Mouse (Mus musculus): Measurements from ENCODE around the gene Ttc16.

The Ttc16 gene

DNA sequence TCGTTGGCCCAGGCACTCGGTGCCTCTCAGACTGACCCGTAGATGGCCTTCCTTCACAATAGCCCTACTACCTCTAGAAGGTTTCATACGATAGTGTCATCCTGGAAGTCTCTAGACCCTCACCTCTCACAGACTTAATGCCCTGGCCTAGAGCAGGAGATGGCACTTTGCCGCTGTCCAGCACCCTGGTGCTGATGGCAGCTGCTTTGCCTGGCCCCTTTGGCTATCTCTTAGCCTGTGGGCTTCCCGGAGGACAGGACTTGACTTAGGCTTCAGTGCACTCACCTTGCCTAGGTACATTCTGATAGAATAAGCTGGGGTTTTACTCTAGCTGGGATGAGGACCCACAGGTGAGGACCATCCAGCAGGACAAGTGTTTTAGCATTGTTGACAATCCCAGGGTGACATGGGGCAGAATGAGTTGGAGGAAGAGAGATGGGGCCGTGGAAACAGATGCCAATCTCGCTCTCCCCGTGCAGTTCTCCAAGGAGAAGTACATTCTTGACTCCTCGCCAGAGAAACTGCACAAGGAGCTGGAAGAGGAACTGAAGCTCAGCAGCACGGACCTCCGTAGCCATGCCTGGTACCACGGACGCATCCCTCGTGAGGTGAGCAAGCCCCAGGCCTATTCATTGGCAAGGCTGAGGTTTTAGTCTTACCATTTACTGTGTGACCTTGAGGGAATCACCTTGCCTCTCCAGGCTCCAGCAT lies 31.0 kb downstream of the Ttc16 start:
- in situ Hi-C loops (cut with MboI, MseI), result no loop called here

DNA sequence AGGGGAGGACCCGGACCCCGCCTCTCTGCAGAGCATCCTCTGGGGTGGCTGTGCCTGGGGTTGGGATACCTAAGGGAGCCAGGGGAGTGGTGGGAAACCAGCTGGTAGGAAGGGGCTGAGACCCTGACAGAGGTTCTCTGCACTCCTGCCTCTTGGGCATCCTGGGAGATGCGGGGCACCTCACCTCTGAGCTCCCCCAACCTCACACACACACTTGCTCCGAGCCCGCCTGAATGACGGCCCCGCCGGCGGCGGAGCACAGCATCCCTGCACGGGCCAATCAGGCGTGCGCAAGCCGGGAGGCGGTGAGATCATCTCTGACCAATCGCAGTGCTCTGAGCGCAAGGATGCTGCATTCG lies 33.3 kb downstream of the Ttc16 start:
- in situ Hi-C loops (cut with MboI, MseI), result no loop called here

DNA sequence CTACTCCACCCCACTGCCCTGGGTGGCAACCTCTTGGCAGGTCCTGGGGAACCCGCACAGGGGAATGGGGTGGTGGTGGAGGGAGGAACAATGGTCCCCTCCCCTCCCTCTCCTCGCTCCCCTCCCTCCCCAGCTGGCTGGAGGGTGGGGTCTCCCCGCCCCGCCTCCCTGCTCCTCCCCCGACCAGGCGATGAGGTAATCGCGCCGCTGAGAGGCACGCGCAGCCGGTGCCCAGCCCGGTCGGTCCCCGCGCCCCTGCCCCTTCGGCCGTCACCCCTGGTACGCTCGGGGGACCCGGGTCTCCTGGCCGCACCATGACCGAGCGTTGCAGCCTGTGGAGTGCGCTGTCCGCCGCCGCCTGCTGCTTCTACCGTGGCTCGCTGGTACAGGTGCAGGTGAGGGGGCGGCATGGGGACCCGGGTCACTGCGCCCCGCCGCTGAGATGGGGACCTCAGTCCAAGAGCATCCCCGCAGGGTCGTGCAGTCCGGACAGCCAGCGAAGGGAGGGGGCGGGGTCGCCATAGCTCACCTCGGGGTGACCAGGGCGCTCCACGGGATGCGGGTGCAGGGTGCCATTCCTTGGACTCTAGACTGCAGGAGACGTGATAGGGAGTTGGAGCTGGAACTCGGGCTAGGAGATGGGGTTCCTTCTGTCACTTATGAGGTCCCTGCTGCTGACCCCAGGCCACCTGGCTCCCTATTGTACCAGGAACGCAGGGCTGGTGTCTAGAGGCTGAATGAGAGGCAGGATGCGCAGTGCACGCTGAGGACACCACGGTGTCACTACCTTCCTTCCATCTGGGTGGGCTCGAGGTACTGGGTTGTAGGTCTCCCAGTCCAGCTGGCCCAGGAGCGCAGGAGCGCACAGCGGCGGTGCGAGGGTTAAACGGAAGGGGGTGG lies 33.9 kb downstream of the Ttc16 start:
- in situ Hi-C loops (cut with MboI, MseI), result no loop called here

DNA sequence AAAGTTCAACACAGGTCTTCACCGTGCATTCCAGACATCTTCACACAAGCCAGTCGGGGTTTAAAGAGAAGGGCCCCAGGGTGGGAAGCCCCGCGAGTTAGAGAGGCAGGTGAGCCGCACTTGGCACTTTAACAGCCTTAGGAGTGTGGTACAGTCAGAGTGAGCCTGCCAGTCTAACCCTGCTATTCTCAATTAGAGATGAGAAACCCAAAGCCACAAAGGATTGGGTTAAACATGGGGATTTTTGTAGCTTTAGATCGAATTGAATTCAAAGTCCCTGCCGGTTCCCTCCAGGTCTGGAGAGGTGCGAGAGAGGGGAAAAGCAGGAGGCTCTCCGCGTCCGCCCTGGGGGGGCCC lies 34.5 kb downstream of the Ttc16 start, which contains the start of gene 6330409D20Rik:
6330409D20Rik (minus strand) TSS at position 101 of the 357 bp plus-strand sequence.
- in situ Hi-C loops (cut with MboI, MseI), result no loop called here

- in situ Hi-C loops (cut with MboI, MseI), result no loop called here
These were observed 36.1 kb downstream of the Ttc16 start for GRCm38 (mm10) chr2:32739311-32739710.

- in situ Hi-C loops (cut with MboI, MseI), result no loop called here
These were observed 38.4 kb downstream of the Ttc16 start for GRCm38 (mm10) chr2:32737008-32737407.

- in situ Hi-C loops (cut with MboI, MseI), result no loop called here
These were observed 39.1 kb downstream of the Ttc16 start for GRCm38 (mm10) chr2:32736306-32736829.

DNA sequence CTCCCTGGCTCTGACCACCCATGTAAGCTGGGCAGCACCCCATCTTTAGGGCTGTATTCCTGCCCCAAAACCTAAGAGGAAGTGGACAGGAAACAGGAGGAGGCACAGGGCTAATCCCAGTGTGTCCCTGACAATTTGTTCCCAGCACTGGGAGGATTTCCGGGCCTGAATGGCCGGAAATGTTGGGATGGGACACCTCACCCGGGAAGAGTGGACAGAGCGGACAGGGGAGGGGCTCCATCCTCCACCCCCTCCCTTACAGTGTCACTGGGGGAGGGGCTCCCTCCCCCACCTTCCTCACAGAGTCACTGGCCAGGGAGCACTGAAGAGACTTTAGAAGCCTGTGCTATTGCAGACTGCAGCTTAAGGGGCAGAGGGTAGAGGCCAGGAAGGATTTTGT lies 40.5 kb downstream of the Ttc16 start:
- in situ Hi-C loops (cut with MboI, MseI), result no loop called here

DNA sequence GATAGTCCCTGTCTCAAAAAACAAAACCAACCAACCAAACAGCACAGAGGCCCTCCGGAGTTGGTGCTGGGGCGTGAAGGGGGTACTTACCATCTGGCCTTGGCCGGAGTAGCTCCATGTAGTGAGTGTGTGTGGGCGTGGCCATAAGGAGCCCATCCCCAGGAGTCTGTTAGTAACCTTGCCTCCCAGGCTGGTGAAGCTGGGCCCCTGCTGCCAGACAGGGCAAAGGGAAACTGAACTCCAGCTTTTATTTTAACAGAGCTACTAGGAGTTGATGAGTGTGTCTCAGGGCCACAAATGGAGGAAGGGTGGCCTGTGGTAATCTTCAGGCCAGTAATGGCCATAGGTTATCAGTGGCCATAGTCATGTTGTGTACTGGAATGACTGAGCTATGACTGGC lies 41.0 kb downstream of the Ttc16 start:
- in situ Hi-C loops (cut with MboI, MseI), result no loop called here

- in situ Hi-C loops (cut with MboI, MseI), result no loop called here
These were observed 42.7 kb downstream of the Ttc16 start for GRCm38 (mm10) chr2:32732695-32733094.

DNA sequence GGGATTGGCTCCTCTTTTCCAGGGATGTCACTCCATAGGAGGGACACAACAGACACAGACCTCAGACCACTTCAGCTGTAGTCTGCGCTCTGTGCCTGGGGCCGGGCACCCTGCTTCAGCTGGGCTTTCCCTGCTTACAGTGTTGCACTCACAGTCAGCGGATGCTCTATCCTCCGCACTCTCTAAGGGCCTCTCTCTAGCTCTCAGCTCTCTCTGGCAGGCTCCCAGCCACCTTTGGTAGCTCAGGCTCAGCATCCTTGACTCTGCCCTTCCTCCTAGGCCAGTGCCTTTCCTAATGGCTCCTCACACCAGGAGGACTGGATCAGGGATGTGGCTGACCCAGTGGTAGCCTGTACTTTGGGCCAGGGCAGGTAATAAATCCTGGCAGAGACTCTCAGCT lies 43.5 kb downstream of the Ttc16 start:
- in situ Hi-C loops (cut with MboI, MseI), result no loop called here

DNA sequence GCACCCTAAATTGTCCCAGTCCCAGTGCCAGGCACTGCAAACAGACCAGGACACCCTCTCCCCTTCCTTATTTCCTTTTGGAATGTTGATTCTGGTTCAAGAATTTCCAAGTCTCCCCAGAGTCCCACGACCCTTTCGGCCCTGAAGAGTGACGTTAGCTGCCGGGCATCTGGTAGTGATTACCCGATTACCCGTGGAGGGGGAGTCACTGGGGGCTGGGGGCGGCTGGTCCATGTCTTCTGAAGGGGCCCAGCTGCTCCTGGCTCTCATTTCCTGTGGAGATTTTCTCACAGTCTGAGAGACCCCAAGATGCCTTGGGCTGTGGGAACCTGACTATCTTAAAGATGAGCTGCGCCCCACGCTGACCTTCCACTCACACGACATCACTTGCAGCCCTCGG lies 44.6 kb downstream of the Ttc16 start:
- in situ Hi-C loops (cut with MboI, MseI), result no loop called here

- in situ Hi-C loops (cut with MboI, MseI), result no loop called here
These were observed 45.9 kb downstream of the Ttc16 start for GRCm38 (mm10) chr2:32729547-32729946.

DNA sequence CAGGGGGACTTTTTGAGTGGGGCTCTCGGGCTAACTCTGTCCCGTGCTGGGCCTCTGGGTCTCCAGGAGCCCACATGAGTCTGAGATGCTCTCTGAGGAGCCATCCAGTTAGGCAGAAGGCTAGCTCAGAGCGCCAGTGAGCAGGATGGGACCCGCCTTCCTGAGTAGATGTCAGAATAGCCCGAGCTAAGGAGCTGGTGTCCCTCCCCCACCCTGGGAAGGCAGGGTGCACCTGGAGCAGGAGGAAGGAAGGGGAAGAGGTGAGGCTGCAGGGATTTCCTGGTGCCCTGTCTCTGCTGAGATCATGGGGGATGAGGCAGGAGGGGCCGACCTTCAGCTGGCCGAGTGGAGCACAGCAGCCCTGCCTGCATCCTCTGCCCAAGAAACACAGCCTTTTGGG lies 47.0 kb downstream of the Ttc16 start:
- in situ Hi-C loops (cut with MboI, MseI), result no loop called here

- in situ Hi-C loops (cut with MboI, MseI), result no loop called here
These were observed 48.0 kb downstream of the Ttc16 start for GRCm38 (mm10) chr2:32727435-32727834.

GRCm38 (mm10) chr2:32724832-32725790 lies 50.3 kb downstream of the Ttc16 start:
- in situ Hi-C loops (cut with MboI, MseI), result no loop called here

DNA sequence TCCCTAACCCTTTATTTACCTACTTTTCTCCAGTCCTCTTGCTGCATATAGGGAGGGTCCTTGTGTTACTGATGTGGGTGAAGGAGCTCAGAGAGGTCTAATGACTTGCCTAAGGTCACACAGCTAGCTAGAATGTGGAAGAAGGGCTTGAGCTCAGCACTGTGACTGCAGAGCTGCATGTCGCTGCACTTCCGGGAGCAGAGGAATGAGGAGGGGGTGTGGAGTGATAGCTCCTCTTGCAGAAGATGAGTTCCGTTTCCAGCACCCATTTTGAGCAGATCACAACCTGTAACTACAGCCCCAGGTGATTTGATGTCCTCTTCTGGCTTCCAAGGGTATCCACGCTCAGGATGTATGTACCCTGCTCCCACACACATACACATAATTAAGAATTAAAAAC lies 51.3 kb downstream of the Ttc16 start:
- in situ Hi-C loops (cut with MboI, MseI), result no loop called here

DNA sequence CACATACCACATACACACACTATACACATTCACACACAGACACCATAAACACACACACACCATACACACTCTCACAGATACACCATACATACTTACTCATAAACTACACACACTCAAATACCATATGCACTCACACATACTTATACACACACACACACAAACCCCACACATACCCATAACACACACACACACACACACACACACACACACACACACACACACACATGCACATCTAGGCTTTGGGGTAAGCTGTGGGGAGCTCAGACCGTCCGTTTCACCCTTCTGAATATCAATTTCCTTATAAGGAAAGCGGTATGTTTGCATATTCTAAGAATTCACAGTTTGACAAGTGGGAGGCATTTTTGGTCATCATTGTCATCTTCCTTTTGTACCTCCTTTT lies 52.9 kb downstream of the Ttc16 start:
- in situ Hi-C loops (cut with MboI, MseI), result no loop called here

DNA sequence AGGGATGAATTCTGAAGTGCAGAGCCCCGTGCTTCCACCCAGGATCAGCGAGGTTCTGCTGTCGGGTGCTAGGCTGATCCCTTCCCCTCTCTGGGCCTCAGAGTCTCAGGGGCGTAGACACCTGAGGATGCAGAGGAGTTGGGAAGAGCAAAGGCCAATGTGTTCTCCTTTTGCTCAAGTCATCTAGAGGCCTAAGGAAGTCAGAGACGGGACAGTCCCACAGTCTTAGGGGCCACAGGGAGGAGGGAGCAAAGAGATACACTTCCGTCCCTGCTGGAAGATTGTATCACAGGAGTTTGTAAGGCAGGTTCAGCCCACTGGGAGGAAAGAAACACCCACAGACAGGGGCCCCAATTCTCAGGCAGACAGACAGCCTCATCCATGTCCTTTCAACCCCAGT lies 53.4 kb downstream of the Ttc16 start:
- in situ Hi-C loops (cut with MboI, MseI), result no loop called here

DNA sequence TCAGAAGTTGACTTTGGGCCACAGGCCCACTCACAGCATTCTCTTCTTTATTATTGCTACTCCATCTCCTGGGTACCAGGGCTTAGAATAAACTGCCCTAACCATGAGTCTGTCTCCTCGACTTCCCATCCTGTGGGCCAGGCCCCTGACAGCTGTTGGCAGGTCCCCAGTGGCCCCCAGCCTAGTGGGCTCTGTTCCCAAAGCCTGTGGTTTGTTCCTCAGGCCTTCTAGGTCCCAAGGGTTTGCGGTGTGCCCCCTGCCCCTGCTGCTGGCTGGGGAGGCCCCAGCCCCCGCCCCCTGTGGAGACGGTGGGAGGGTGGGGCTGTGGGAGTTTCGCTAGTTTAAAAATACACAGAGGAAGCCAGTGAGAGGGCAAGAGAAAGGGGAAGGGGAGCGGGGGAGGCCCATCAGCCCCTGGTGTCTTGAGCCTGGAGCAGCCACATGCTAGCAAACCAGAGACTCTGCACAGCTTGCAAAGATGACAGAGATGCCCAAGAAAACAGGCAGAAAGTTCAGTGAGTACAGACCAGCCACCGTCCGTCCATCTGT lies 54.7 kb downstream of the Ttc16 start, which contains the start of gene Sh2d3c:
Sh2d3c (plus strand) TSS at position 375 of the 549 bp plus-strand sequence.
- in situ Hi-C loops (cut with MboI, MseI), result no loop called here

DNA sequence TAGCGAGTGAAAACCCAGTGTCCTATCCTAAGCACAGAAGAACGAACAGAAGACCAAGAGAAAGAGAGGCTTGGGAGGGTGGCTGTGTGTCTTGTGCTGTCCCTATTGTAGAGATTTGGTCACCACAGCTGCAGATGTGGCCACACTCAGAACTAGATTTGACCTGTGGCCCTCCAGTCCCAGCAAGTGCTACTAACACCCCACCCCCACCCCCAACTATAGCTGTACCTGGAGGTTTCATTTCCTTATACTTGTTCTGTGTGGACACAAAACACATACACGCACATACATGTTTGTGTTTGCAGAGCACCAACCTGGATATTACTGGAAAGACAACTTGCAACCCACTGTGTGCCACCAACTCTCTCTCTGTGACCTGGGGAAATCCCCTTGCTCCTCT lies 55.4 kb downstream of the Ttc16 start:
- in situ Hi-C loops (cut with MboI, MseI), result no loop called here

Data from T-helper 1 cell (primary cell).